Mouse (Mus musculus): ENCODE data around the gene Surf1. TPM values are rescaled to one million over a fixed set of nuclear protein-coding genes. Genes with fewer than 3 reads are reported as not detected.

Surf1 gene
- polyA plus RNA-seq, 1 experiment from 2014 or later = 72.2 TPM

- in situ Hi-C loops (cut with MboI; ENCODE audit: low pct_unique_long_range_greater_than_20kb) = loop anchor here (25.0 kb wide), 1 partner anchor 473 kb away; the partner anchor contains the start of gene Sec16a
- no peaks in the 10 kb centered on the region for H3K27me3 ChIP-seq
- no peak for TF ChIP-seq CTCF (IDR thresholded peaks at IDR 0.05)
- ATAC-seq (peak; percentile 79), DNase-seq (ENCODE audit: low read depth, low spot score) (peak; percentile 92)
- POLR2A ChIA-PET = no interaction called here
- CTCF ChIA-PET = no interaction called here
Measured at GRCm38 (mm10) chr2:26910124-26910993, 6.0 kb downstream of the Surf1 start, which contains the start of the genes Med22 and Rpl7a. Gene Med22 (minus strand): TSS chr2:26910677. Gene Rpl7a (plus strand): TSS chr2:26910764.

GRCm38 (mm10) chr2:26909387-26909784 is 6.9 kb downstream of the Surf1 start:
- in situ Hi-C loops (cut with MboI; ENCODE audit: low pct_unique_long_range_greater_than_20kb) = loop anchor here (25.0 kb wide), 1 partner anchor 472 kb away; the partner anchor contains the start of gene Sec16a
- CTCF ChIA-PET = no interaction called here
- TF ChIP-seq CTCF (IDR thresholded peaks at IDR 0.05) = no peak
- no peak for ATAC-seq
- H3K27me3 ChIP-seq = no peaks in the 10 kb centered on the region
- POLR2A ChIA-PET = interaction anchor here (1.1 kb wide), 1 partner anchor 131 kb away, joined by 5 read pairs; no protein-coding TSS in a partner anchor
- no peak for DNase-seq (ENCODE audit: low read depth, low spot score)

DNA sequence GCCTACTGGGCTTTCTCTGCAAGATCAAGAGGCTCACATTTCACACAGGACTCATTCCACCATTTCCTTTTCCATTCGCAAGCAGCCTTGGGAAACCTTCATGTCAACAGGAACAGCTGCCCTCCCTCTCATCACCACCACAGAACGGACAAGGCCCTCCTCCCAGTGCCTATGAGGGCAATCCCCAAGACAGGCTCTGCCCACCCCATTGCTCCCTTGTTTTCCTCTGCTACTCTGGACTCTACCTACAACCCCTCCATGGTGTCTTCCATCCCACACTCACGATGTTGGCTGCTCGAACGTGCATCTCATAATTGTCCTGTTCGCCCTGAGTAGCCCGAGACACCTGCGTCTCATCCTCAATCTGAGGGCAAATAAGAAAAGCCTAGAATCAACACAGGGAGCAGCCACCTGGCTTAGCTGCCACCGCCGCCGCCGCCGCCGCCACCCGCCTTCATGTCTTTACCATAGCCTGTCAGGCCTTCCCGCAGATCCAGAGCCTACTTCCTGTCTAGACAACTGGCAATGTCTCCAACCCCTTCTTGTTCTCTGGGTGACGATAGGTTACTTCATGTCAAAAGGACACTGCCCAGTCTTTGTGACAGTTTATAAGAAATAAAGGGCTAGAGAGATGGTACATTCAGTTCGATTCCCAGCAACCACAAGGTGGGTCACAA is 7.5 kb downstream of the Surf1 start:
- no peak for ATAC-seq
- H3K27me3 ChIP-seq = no peaks in the 10 kb centered on the region
- no peak for DNase-seq (ENCODE audit: low read depth, low spot score)
- in situ Hi-C loops (cut with MboI; ENCODE audit: low pct_unique_long_range_greater_than_20kb) = loop anchor here (25.0 kb wide), 1 partner anchor 472 kb away; the partner anchor contains the start of gene Sec16a
- TF ChIP-seq CTCF (IDR thresholded peaks at IDR 0.05) = no peak
- ChIA-PET POLR2A (interaction anchor here (1.1 kb wide), 1 partner anchor 131 kb away, joined by 5 read pairs; no protein-coding TSS in a partner anchor), CTCF (interaction anchor here (2.3 to 4.0 kb wide), 2 partner anchors 262 to 328 kb away, joined by 5 to 22 read pairs; no protein-coding TSS in a partner anchor)

GRCm38 (mm10) chr2:26907109-26907508 is 9.2 kb downstream of the Surf1 start:
- POLR2A ChIA-PET = no interaction called here
- in situ Hi-C loops (cut with MboI; ENCODE audit: low pct_unique_long_range_greater_than_20kb) = loop anchor here (25.0 kb wide), 1 partner anchor 470 kb away; the partner anchor contains the start of gene Sec16a

GRCm38 (mm10) chr2:26906431-26906830 is 9.9 kb downstream of the Surf1 start:
- no peak for DNase-seq (ENCODE audit: low read depth, low spot score)
- ATAC-seq = no peak
- POLR2A ChIA-PET = no interaction called here
- no peaks in the 10 kb centered on the region for H3K27me3 ChIP-seq
- in situ Hi-C loops (cut with MboI; ENCODE audit: low pct_unique_long_range_greater_than_20kb) = loop anchor here (25.0 kb wide), 1 partner anchor 469 kb away; the partner anchor contains the start of gene Sec16a
- no peak for TF ChIP-seq CTCF (IDR thresholded peaks at IDR 0.05)
- CTCF ChIA-PET = interaction anchor here (1.1 to 4.0 kb wide), 8 partner anchors 12 to 331 kb away, joined by 3 to 22 read pairs (median 4); no protein-coding TSS in a partner anchor

More at GRCm38 (mm10) chr2:26907109-26907508, 9.2 kb downstream of the Surf1 start:
- ATAC-seq = no peak
- no peak for TF ChIP-seq CTCF (IDR thresholded peaks at IDR 0.05)
- no peak for DNase-seq (ENCODE audit: low read depth, low spot score)
- CTCF ChIA-PET = interaction anchor here (0.9 to 4.0 kb wide), 11 partner anchors 11 to 330 kb away, joined by 3 to 22 read pairs (median 4); no protein-coding TSS in a partner anchor
- H3K27me3 ChIP-seq = no peaks in the 10 kb centered on the region

DNA sequence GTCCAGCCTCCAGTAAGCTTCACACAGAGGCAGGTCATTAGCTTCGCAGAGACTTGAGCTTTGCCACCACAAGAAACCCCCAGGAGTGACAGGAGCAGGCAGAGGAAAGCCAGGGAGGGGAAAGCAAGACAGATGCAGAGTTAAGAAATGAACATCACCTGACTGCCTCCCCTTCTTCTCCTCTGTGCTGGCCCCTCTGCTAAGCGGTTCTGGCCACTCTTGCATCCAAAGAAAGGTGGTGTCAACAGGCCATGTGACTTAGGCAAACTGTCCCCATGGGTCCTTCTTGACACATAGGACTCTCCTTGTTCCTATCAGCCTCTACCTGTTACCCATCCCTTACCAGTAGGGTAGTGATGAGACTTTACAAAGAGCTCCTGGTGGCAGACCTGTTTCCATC is 10.4 kb downstream of the Surf1 start:
- CTCF ChIA-PET = interaction anchor here (1.2 to 4.0 kb wide), 3 partner anchors 133 to 296 kb away, joined by 3 to 22 read pairs (median 4); no protein-coding TSS in a partner anchor
- no peak for TF ChIP-seq CTCF (IDR thresholded peaks at IDR 0.05)
- POLR2A ChIA-PET = no interaction called here
- H3K27me3 ChIP-seq = no peaks in the 10 kb centered on the region
- DNase-seq (ENCODE audit: low read depth, low spot score) (no peak), ATAC-seq (no peak)
- in situ Hi-C loops (cut with MboI; ENCODE audit: low pct_unique_long_range_greater_than_20kb) = loop anchor here (25.0 kb wide), 1 partner anchor 469 kb away; the partner anchor contains the start of gene Sec16a

DNA sequence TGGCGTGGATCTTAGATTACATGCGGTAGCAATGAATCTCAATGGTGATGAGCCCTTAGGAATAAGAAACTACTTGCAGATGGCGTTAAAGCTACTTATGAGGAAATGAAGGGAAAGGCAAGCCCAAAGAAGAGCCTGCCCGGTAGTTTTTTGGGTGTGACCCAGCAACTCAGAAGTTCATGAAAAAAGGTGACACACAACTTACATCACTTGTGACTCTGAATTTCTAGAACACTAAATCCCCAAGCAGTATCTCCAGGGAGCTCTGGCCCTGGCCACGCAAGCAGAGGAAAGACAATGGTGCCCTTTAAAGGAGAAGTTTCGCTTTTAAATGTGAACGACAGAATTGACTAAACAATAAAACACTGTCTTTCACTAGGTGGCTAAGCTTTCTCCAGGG is 13.0 kb downstream of the Surf1 start:
- TF ChIP-seq CTCF (IDR thresholded peaks at IDR 0.05) = no peak
- CTCF ChIA-PET = interaction anchor here (1.2 to 2.4 kb wide), 3 partner anchors 14 to 256 kb away, joined by 3 to 11 read pairs (median 3); no protein-coding TSS in a partner anchor
- in situ Hi-C loops (cut with MboI; ENCODE audit: low pct_unique_long_range_greater_than_20kb) = loop anchor here (25.0 kb wide), 1 partner anchor 466 kb away; the partner anchor contains the start of gene Sec16a
- ATAC-seq (no peak), DNase-seq (ENCODE audit: low read depth, low spot score) (no peak)
- no peaks in the 10 kb centered on the region for H3K27me3 ChIP-seq
- POLR2A ChIA-PET = interaction anchor here (2.0 kb wide), 1 partner anchor 9 kb away, joined by 10 read pairs; no protein-coding TSS in a partner anchor

GRCm38 (mm10) chr2:26902467-26903220 is 13.7 kb downstream of the Surf1 start, which contains the start of gene Surf6:
Gene Surf6 (minus strand): TSS chr2:26902879.
- no peaks in the 10 kb centered on the region for H3K27me3 ChIP-seq
- ATAC-seq = peak; percentile 84
- in situ Hi-C loops (cut with MboI; ENCODE audit: low pct_unique_long_range_greater_than_20kb) = loop anchor here (25.0 kb wide), 1 partner anchor 465 kb away; the partner anchor contains the start of gene Sec16a
- TF ChIP-seq CTCF (IDR thresholded peaks at IDR 0.05) = no peak
- ChIA-PET POLR2A (interaction anchor here (2.0 kb wide), 1 partner anchor 9 kb away, joined by 10 read pairs; no protein-coding TSS in a partner anchor), CTCF (interaction anchor here (1.2 to 2.4 kb wide), 3 partner anchors 14 to 256 kb away, joined by 3 to 11 read pairs (median 3); no protein-coding TSS in a partner anchor)
- peak; percentile 87 for DNase-seq (ENCODE audit: low read depth, low spot score)

DNA sequence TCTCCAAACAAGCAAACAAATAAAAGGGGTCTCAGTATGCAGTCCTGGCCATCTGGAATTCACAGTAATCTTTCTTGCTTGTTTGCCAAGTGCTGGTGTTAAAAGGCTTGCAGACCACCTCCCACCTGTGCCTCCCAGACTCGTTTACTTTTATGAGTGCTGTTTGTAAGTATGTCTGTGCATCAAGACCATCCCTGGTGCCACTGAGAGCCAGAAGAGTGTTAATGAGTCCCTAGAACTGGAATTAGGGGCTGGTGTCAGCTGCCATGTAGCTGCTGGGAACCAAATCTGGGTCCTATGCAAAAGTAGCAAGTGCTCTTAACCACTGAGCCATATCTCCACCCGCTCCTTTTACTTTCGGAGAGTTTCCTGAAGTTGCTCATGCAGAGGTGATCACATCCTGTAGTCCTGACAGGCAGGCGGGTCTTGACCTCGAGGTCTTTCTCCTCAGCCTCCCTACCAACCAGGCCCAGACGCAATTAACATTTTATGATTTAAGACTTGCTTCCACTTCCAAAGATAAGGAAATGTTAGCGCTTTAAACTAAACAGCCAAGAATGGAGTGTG is 14.4 kb downstream of the Surf1 start:
- POLR2A ChIA-PET = interaction anchor here (2.0 kb wide), 1 partner anchor 10 kb away, joined by 10 read pairs; no protein-coding TSS in a partner anchor
- ATAC-seq (no peak), DNase-seq (ENCODE audit: low read depth, low spot score) (no peak)
- no peaks in the 10 kb centered on the region for H3K27me3 ChIP-seq
- CTCF ChIA-PET = interaction anchor here (2.4 kb wide), 1 partner anchor 255 kb away, joined by 11 read pairs; no protein-coding TSS in a partner anchor
- in situ Hi-C loops (cut with MboI; ENCODE audit: low pct_unique_long_range_greater_than_20kb) = loop anchor here (25.0 kb wide), 1 partner anchor 465 kb away; the partner anchor contains the start of gene Sec16a
- no peak for TF ChIP-seq CTCF (IDR thresholded peaks at IDR 0.05)

Data from Patski (cell line).